Mouse (Mus musculus) hindbrain, embryonic 11.5 days (tissue): Measurements from ENCODE around the gene Grb2. TPM values are rescaled to one million over a fixed set of nuclear protein-coding genes. Genes with fewer than 3 reads are reported as not detected.

Source experiments
- ATAC-seq: fragments of 200-750 bp; cut with Nextera tagmentation; 2 replicates; pipeline ENCODE4 v1.8.0; 2017; ENCODE audit warnings: mild to moderate bottlenecking, moderate TSS enrichment, moderate library complexity; ENCODE audit not compliant: low FRiP score
- DNase-seq: peaks from one replicate; pipeline ENCODE4 v3.0.0-alpha.2; 2015; ENCODE audit warnings: low spot score
- H3K27ac ChIP-seq: fragments of 300-500 bp; sonication (generic); 2 replicates; pipeline ENCODE4 v1.5.1; 2014; ENCODE audit warnings: mild to moderate bottlenecking, low read depth, low read length
- H3K27me3 ChIP-seq: fragments of 300-500 bp; sonication (generic); 2 replicates; pipeline ENCODE4 v1.6.1; 2014; ENCODE audit warnings: mild to moderate bottlenecking, low read length, moderate library complexity, mixed read lengths; ENCODE audit not compliant: control insufficient read depth, insufficient read depth
- H3K36me3 ChIP-seq: fragments of 300-500 bp; sonication (generic); 2 replicates; pipeline ENCODE4 v1.6.1; 2014; ENCODE audit warnings: mild to moderate bottlenecking, low read length, moderate library complexity, mixed read lengths; ENCODE audit not compliant: control insufficient read depth, insufficient read depth
- H3K4me1 ChIP-seq: fragments of 300-500 bp; sonication (generic); replicated peaks from 2 replicates; pipeline ENCODE4 v1.6.1; 2014; ENCODE audit warnings: low read length, mixed read lengths; ENCODE audit not compliant: control insufficient read depth, insufficient read depth
- H3K4me2 ChIP-seq: fragments of 300-500 bp; sonication (generic); replicated peaks from 2 replicates; pipeline ENCODE4 v1.6.1; 2014; ENCODE audit warnings: mild to moderate bottlenecking, low read depth, low read length
- H3K4me3 ChIP-seq: fragments of 300-500 bp; sonication (generic); 2 replicates; pipeline ENCODE4 v1.5.1; 2014; ENCODE audit warnings: low read depth, low read length
- H3K9ac ChIP-seq: fragments of 300-500 bp; sonication (generic); 2 replicates; pipeline ENCODE4 v1.6.1; 2014; ENCODE audit warnings: low read depth, low read length
- H3K9me3 ChIP-seq: fragments of 300-500 bp; sonication (generic); 2 replicates; pipeline ENCODE4 v1.6.1; 2016; ENCODE audit warnings: low read length; ENCODE audit not compliant: control insufficient read depth
- WGBS: fragments of 180-500 bp; shearing (Covaris S2); extraction: QIAGEN DNeasy Blood & Tissue Kit; methylation state at CpG from one replicate; pipeline ENCODE4 v1.1.7; 2014; 5-methylcytosine and 5-hydroxymethylcytosine counted together
- polyA plus RNA-seq: library from polyadenylated mRNA; unstranded; fragments of >200 nt; fragmentation: Nextera tagmentation; extraction: Ambion mirVana; gene quantifications from 2 replicates; pipeline ENCODE4 v1.2.1, GENCODE M21; 2014

The Grb2 gene
- polyA plus RNA-seq, 1 experiment from 2014 or later, result 79.2 TPM

GRCm38 (mm10) chr11:115673471-115674234 lies 34.7 kb downstream of the Grb2 start:
- no peak for DNase-seq

GRCm38 (mm10) chr11:115672226-115672987 lies 36.0 kb downstream of the Grb2 start:
- Histone ChIP-seq H3K4me3 (no peak overlapping the region), H3K27me3 (no peaks in the 10 kb centered on the region), H3K4me1 (no peaks in the 10 kb centered on the region), H3K9ac (no peak overlapping the region), H3K4me2 (no peak overlapping the region), H3K9me3 (no peaks in the 10 kb centered on the region), H3K27ac (no peak overlapping the region), H3K36me3 (no peaks in the 10 kb centered on the region)
- no peak for ATAC-seq
- no peak for DNase-seq
- 92% methylated on average over 7 of the region's 7 CpGs for whole genome bisulfite sequencing

More at GRCm38 (mm10) chr11:115673471-115674234, 34.7 kb downstream of the Grb2 start:
- no peak overlapping the region for H3K4me3 ChIP-seq
- H3K9me3 ChIP-seq, result no peaks in the 10 kb centered on the region
- WGBS, result 91% methylated on average over 9 of the region's 9 CpGs
- no peak overlapping the region for H3K9ac ChIP-seq
- no peak overlapping the region for H3K27ac ChIP-seq
- ATAC-seq, result no peak
- H3K4me1 ChIP-seq, result no peaks in the 10 kb centered on the region
- 0 out of 2 replicates have a peak, but pooled peaks cover 1% of the 10 kb centered on the region for H3K36me3 ChIP-seq
- no peak overlapping the region for H3K4me2 ChIP-seq
- no peaks in the 10 kb centered on the region for H3K27me3 ChIP-seq

GRCm38 (mm10) chr11:115670451-115671050 lies 37.8 kb downstream of the Grb2 start:
- Histone ChIP-seq H3K4me2 (no peak overlapping the region), H3K27ac (no peak overlapping the region), H3K27me3 (no peaks in the 10 kb centered on the region), H3K9me3 (no peaks in the 10 kb centered on the region), H3K4me3 (no peak overlapping the region), H3K36me3 (no peaks in the 10 kb centered on the region), H3K4me1 (no peaks in the 10 kb centered on the region), H3K9ac (no peak overlapping the region)
- 42% methylated on average over 5 of the region's 5 CpGs for WGBS
- DNase-seq, result no peak
- no peak for ATAC-seq

- H3K9me3 ChIP-seq, result no peaks in the 10 kb centered on the region
- H3K4me2 ChIP-seq, result no peak overlapping the region
- DNase-seq (no peak), ATAC-seq (no peak)
- no peaks in the 10 kb centered on the region for H3K36me3 ChIP-seq
- H3K27me3 ChIP-seq, result no peaks in the 10 kb centered on the region
- no peak overlapping the region for H3K9ac ChIP-seq
- WGBS, result 74% methylated on average over 4 of the region's 4 CpGs
- no peak overlapping the region for H3K27ac ChIP-seq
- H3K4me1 ChIP-seq, result no peaks in the 10 kb centered on the region
- H3K4me3 ChIP-seq, result no peak overlapping the region
These were observed 44.6 kb downstream of the Grb2 start for GRCm38 (mm10) chr11:115663676-115664335.

GRCm38 (mm10) chr11:115660376-115660775 lies 48.0 kb downstream of the Grb2 start:
- Histone ChIP-seq H3K27me3 (no peaks in the 10 kb centered on the region), H3K4me1 (no peaks in the 10 kb centered on the region), H3K27ac (no peak overlapping the region), H3K9ac (no peak overlapping the region), H3K4me2 (no peak overlapping the region), H3K4me3 (no peak overlapping the region), H3K9me3 (no peaks in the 10 kb centered on the region), H3K36me3 (no peaks in the 10 kb centered on the region)
- no peak for DNase-seq
- no peak for ATAC-seq
- 93% methylated on average over 4 of the region's 4 CpGs for WGBS

- Histone ChIP-seq H3K9me3 (no peaks in the 10 kb centered on the region), H3K27ac (no peak overlapping the region), H3K36me3 (no peaks in the 10 kb centered on the region), H3K4me3 (no peak overlapping the region), H3K9ac (no peak overlapping the region), H3K4me2 (no peak overlapping the region), H3K4me1 (no peaks in the 10 kb centered on the region), H3K27me3 (no peaks in the 10 kb centered on the region)
- WGBS, result 96% methylated on average over 6 of the region's 6 CpGs
- DNase-seq, result no peak
- no peak for ATAC-seq
These were observed 49.9 kb downstream of the Grb2 start for GRCm38 (mm10) chr11:115658521-115658920.

GRCm38 (mm10) chr11:115654128-115654527 lies 54.3 kb downstream of the Grb2 start:
- H3K4me2 ChIP-seq, result no peak overlapping the region
- ATAC-seq (no peak), DNase-seq (no peak)
- H3K4me1 ChIP-seq, result no peaks in the 10 kb centered on the region
- WGBS, result 79% methylated on average over 2 of the region's 2 CpGs
- no peaks in the 10 kb centered on the region for H3K27me3 ChIP-seq
- no peaks in the 10 kb centered on the region for H3K36me3 ChIP-seq
- no peaks in the 10 kb centered on the region for H3K9me3 ChIP-seq
- H3K9ac ChIP-seq, result no peak overlapping the region
- no peak overlapping the region for H3K4me3 ChIP-seq
- H3K27ac ChIP-seq, result no peak overlapping the region

- WGBS, result 92% methylated on average over 3 of the region's 3 CpGs
These were observed 55.2 kb downstream of the Grb2 start for GRCm38 (mm10) chr11:115653194-115653593.

More at GRCm38 (mm10) chr11:115653194-115653593, 55.2 kb downstream of the Grb2 start:
- Histone ChIP-seq H3K9ac (no peak overlapping the region), H3K4me3 (no peak overlapping the region), H3K27ac (no peak overlapping the region), H3K4me2 (no peak overlapping the region), H3K9me3 (no peaks in the 10 kb centered on the region), H3K4me1 (no peaks in the 10 kb centered on the region), H3K27me3 (no peaks in the 10 kb centered on the region), H3K36me3 (no peaks in the 10 kb centered on the region)
- ATAC-seq (no peak), DNase-seq (no peak)
